Mouse (Mus musculus): ENCODE data around the gene Spag7. TPM values are rescaled to one million over a fixed set of nuclear protein-coding genes. Genes with fewer than 3 reads are reported as not detected.

Spag7 gene
- polyA plus RNA-seq, 1 experiment = 20.2 TPM

- no peaks in the 10 kb centered on the region for H3K4me1 ChIP-seq (ENCODE audit: control insufficient read depth, insufficient read depth, insufficient read length)
- H3K27me3 ChIP-seq (ENCODE audit: control insufficient read depth, insufficient read depth, low read length) = no peaks in the 10 kb centered on the region
- H3K36me3 ChIP-seq (ENCODE audit: control insufficient read depth, insufficient read depth, low read length) = no peaks in the 10 kb centered on the region
- H3K27ac ChIP-seq (ENCODE audit: insufficient read depth, low read length) = no peak overlapping the region
- H3K4me3 ChIP-seq (ENCODE audit: extremely low read depth, insufficient read depth, insufficient read length) = no peak overlapping the region
- DNase-seq (ENCODE audit: low read depth in 1 of 2, low spot score in 2 of 2) = peak in 1 of 2 experiments; percentile 36
- 42% methylated on average over 4 of the region's 4 CpGs for WGBS
- TF ChIP-seq POLR2A (IDR thresholded peaks at IDR 0.05; ENCODE audit: low read depth, low read length) (no peak), CTCF (IDR thresholded peaks at IDR 0.05; ENCODE audit: extremely low read depth, insufficient read depth, insufficient read length, insufficient replicate concordance) (peak; percentile 56; the same call in 1 of the 2 replicates)
These were observed 43.7 kb downstream of the Spag7 start for GRCm38 (mm10) chr11:70625473-70625872.

- Histone ChIP-seq H3K4me3 (ENCODE audit: extremely low read depth, insufficient read depth, insufficient read length) (no peak overlapping the region), H3K36me3 (ENCODE audit: control insufficient read depth, insufficient read depth, low read length) (no peaks in the 10 kb centered on the region), H3K4me1 (ENCODE audit: control insufficient read depth, insufficient read depth, insufficient read length) (no peaks in the 10 kb centered on the region), H3K27me3 (ENCODE audit: control insufficient read depth, insufficient read depth, low read length) (no peaks in the 10 kb centered on the region), H3K27ac (ENCODE audit: insufficient read depth, low read length) (no peak overlapping the region)
- TF ChIP-seq POLR2A (IDR thresholded peaks at IDR 0.05; ENCODE audit: low read depth, low read length) (no peak), CTCF (IDR thresholded peaks at IDR 0.05; ENCODE audit: extremely low read depth, insufficient read depth, insufficient read length, insufficient replicate concordance) (no peak)
- 93% methylated on average over 10 of the region's 10 CpGs for WGBS
- DNase-seq (ENCODE audit: low read depth in 1 of 2, low spot score in 2 of 2) = no peak
These were observed 46.0 kb downstream of the Spag7 start for GRCm38 (mm10) chr11:70623053-70623742.

DNA sequence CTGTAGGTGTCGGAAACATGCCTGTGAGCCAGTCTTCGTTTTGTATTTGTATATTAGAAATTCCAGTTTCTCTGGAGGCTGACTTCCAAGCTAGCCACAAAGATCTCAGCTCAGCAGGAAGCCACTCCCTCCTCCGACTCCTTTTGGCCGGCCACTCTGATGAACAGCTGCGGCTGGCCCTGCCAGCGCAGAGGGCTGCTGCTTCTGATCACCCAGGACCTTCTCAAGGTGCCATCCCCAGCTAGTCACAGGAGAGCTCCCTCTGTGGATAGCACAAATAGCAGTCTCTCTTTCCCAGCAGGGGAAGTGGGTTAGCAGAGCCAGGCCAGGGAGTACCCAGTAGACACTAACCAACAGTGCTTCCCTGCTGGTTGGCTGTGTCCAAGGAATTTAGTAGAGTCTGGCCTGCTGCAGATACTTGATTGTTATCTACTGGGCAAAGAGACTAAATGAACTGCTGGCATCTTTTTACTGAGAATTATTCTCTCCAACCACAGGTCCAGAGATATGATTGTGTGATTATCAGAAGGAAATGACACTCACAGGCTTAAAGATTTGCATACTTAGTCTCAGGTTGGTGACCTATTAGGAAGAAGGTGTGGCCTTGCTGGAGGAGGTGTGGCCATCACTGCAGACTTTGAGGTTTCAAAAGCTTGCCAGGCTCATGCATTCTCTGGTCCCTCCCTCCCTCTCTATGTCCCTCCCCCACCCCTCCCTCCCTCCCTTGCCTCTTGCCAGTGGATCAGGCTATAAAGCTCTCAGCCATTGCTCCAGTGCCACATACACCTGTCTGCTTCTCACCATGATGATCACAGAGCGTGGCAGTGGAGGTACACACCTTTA is 47.0 kb downstream of the Spag7 start:
- 86% methylated on average over 7 of the region's 7 CpGs for WGBS
- no peak for DNase-seq (ENCODE audit: low read depth in 1 of 2, low spot score in 2 of 2)
- Histone ChIP-seq H3K27me3 (ENCODE audit: control insufficient read depth, insufficient read depth, low read length) (no peaks in the 10 kb centered on the region), H3K4me3 (ENCODE audit: extremely low read depth, insufficient read depth, insufficient read length) (no peak overlapping the region), H3K4me1 (ENCODE audit: control insufficient read depth, insufficient read depth, insufficient read length) (no peaks in the 10 kb centered on the region), H3K27ac (ENCODE audit: insufficient read depth, low read length) (no peak overlapping the region), H3K36me3 (ENCODE audit: control insufficient read depth, insufficient read depth, low read length) (no peaks in the 10 kb centered on the region)
- TF ChIP-seq CTCF (IDR thresholded peaks at IDR 0.05; ENCODE audit: extremely low read depth, insufficient read depth, insufficient read length, insufficient replicate concordance) = no peak
- no peak for TF ChIP-seq POLR2A (IDR thresholded peaks at IDR 0.05; ENCODE audit: low read depth, low read length)

GRCm38 (mm10) chr11:70619101-70619500 is 50.1 kb downstream of the Spag7 start, which contains the start of gene Chrne:
Gene Chrne, minus strand, starts transcription at chr11:70619216.
- no peak for DNase-seq (ENCODE audit: low read depth in 1 of 2, low spot score in 2 of 2)
- Histone ChIP-seq H3K4me3 (ENCODE audit: extremely low read depth, insufficient read depth, insufficient read length) (no peak within 1 kb of the TSS), H3K27me3 (ENCODE audit: control insufficient read depth, insufficient read depth, low read length) (no peaks in the 10 kb centered on the region), H3K4me1 (ENCODE audit: control insufficient read depth, insufficient read depth, insufficient read length) (peaks cover 8% of the 10 kb centered on the region; the same call in 1 of the 2 replicates), H3K27ac (ENCODE audit: insufficient read depth, low read length) (no peak within 1 kb of the TSS), H3K36me3 (ENCODE audit: control insufficient read depth, insufficient read depth, low read length) (no peaks in the 10 kb centered on the region)
- whole genome bisulfite sequencing = 93% methylated on average over 1 of the region's 1 CpGs
- no peak for TF ChIP-seq POLR2A (IDR thresholded peaks at IDR 0.05; ENCODE audit: low read depth, low read length)
- no peak for TF ChIP-seq CTCF (IDR thresholded peaks at IDR 0.05; ENCODE audit: extremely low read depth, insufficient read depth, insufficient read length, insufficient replicate concordance)

GRCm38 (mm10) chr11:70615516-70616093 is 53.6 kb downstream of the Spag7 start, which contains the start of gene 4930544D05Rik:
Gene 4930544D05Rik, plus strand, starts transcription at chr11:70615848.
- Histone ChIP-seq H3K4me3 (ENCODE audit: extremely low read depth, insufficient read depth, insufficient read length) (peak within 1 kb of the TSS; percentile 53), H3K36me3 (ENCODE audit: control insufficient read depth, insufficient read depth, low read length) (peaks cover 8% of the 10 kb centered on the region), H3K27ac (ENCODE audit: insufficient read depth, low read length) (peak within 1 kb of the TSS; percentile 41), H3K4me1 (ENCODE audit: control insufficient read depth, insufficient read depth, insufficient read length) (peaks cover 8% of the 10 kb centered on the region; the same call in 1 of the 2 replicates), H3K27me3 (ENCODE audit: control insufficient read depth, insufficient read depth, low read length) (no peaks in the 10 kb centered on the region)
- DNase-seq (ENCODE audit: low read depth in 1 of 2, low spot score in 2 of 2) = no peak
- no peak for TF ChIP-seq POLR2A (IDR thresholded peaks at IDR 0.05; ENCODE audit: low read depth, low read length)
- 16% methylated on average over 21 of the region's 21 CpGs for WGBS

DNA sequence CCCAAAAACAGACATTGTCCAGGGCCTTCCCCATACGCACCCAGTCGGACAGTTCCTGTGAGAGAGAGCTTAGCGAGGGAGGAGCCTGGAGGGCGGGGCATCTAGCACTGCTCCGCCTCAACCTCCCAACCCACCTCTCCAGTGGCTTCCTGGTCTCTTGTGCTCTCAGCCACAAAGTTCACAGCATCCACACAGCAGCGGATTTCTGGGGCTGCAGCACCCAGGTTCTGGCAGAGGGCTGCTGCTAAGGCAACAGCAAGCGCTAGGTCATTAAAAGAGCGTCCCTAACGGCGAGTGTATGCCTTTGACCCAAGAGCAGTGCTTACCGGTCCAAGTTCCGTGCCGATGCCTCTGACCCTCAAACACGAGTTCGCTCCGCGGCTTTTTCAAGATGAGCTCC is 54.1 kb downstream of the Spag7 start:
- under 1% methylated on average over 17 of the region's 17 CpGs for WGBS
- Histone ChIP-seq H3K27me3 (ENCODE audit: control insufficient read depth, insufficient read depth, low read length) (no peaks in the 10 kb centered on the region), H3K36me3 (ENCODE audit: control insufficient read depth, insufficient read depth, low read length) (peaks cover 10% of the 10 kb centered on the region), H3K4me1 (ENCODE audit: control insufficient read depth, insufficient read depth, insufficient read length) (peaks cover 8% of the 10 kb centered on the region; the same call in 1 of the 2 replicates), H3K27ac (ENCODE audit: insufficient read depth, low read length) (peak overlapping the region; percentile 41), H3K4me3 (ENCODE audit: extremely low read depth, insufficient read depth, insufficient read length) (peak overlapping the region; percentile 53)
- no peak for TF ChIP-seq CTCF (IDR thresholded peaks at IDR 0.05; ENCODE audit: extremely low read depth, insufficient read depth, insufficient read length, insufficient replicate concordance)
- TF ChIP-seq POLR2A (IDR thresholded peaks at IDR 0.05; ENCODE audit: low read depth, low read length) = peak; percentile 33
- peak; percentile 56 to 74 for DNase-seq (ENCODE audit: low read depth in 1 of 2, low spot score in 2 of 2)

Other genes starting within 250 kb of the Spag7 start
- 145 TPM in 2 replicates for gene Arrb2, start 236.8 kb downstream of the Spag7 start, polyA plus RNA-seq (2012; rRNA removed)
- gene Med11, start 217.5 kb downstream of the Spag7 start, polyA plus RNA-seq (2012; rRNA removed) = 24.6 and 29.2 TPM in 2 replicates
- gene Zmynd15, start 210.0 kb downstream of the Spag7 start, polyA plus RNA-seq (2012; rRNA removed) = 10.5 and 10.6 TPM in 2 replicates
- 28.8 TPM in 2 replicates for gene Cxcl16, start 209.4 kb downstream of the Spag7 start, polyA plus RNA-seq (2012; rRNA removed)
- 0.77 and 1.3 TPM in 2 replicates for gene Tm4sf5, start 164.2 kb downstream of the Spag7 start, polyA plus RNA-seq (2012; rRNA removed)
- 0.25 and 0.32 TPM in 2 replicates for gene Vmo1, start 154.8 kb downstream of the Spag7 start, polyA plus RNA-seq (2012; rRNA removed)
- 0.18 TPM in 1 of 2 replicates, not detected in the other for gene Gltpd2, start 150.2 kb downstream of the Spag7 start, polyA plus RNA-seq (2012; rRNA removed)
- gene Psmb6, start 144.0 kb downstream of the Spag7 start, polyA plus RNA-seq (2012; rRNA removed) = 125 and 155 TPM in 2 replicates
- gene Gm40193, start 136.5 kb downstream of the Spag7 start, polyA plus RNA-seq (2012; rRNA removed) = not detected in 2 replicates
- 12.3 and 13.9 TPM in 2 replicates for gene Pld2, start 129.4 kb downstream of the Spag7 start, polyA plus RNA-seq (2012; rRNA removed)
- 74.8 and 91.9 TPM in 2 replicates for gene Mink1, start 106.5 kb downstream of the Spag7 start, polyA plus RNA-seq (2012; rRNA removed)
- not detected in 2 replicates for gene 4930544D05Rik, start 53.6 kb downstream of the Spag7 start, polyA plus RNA-seq (2012; rRNA removed)
- gene Chrne, start 50.2 kb downstream of the Spag7 start, polyA plus RNA-seq (2012; rRNA removed) = 0.66 and 0.99 TPM in 2 replicates
- 6.8 and 9.3 TPM in 2 replicates for gene Gp1ba, start 30.3 kb downstream of the Spag7 start, polyA plus RNA-seq (2012; rRNA removed)
- gene Rnf167, start 22.2 kb downstream of the Spag7 start, polyA plus RNA-seq (2012; rRNA removed) = 137 and 158 TPM in 2 replicates
- 73.0 and 78.7 TPM in 2 replicates for gene Slc25a11, start 21.9 kb downstream of the Spag7 start, polyA plus RNA-seq (2012; rRNA removed)
- 2,122 and 3,201 TPM in 2 replicates for gene Pfn1, start 14.8 kb downstream of the Spag7 start, polyA plus RNA-seq (2012; rRNA removed)
- 15.3 and 20.0 TPM in 2 replicates for gene Eno3, start 12.2 kb downstream of the Spag7 start, polyA plus RNA-seq (2012; rRNA removed)
- gene Camta2, start 18.7 kb upstream of the Spag7 start, polyA plus RNA-seq (2012; rRNA removed) = 36.6 and 38.8 TPM in 2 replicates
- gene Inca1, start 30.7 kb upstream of the Spag7 start, polyA plus RNA-seq (2012; rRNA removed) = 0.70 and 0.76 TPM in 2 replicates
- 17.5 and 19.5 TPM in 2 replicates for gene Kif1c, start 31.1 kb upstream of the Spag7 start, polyA plus RNA-seq (2012; rRNA removed)
- gene Zfp3, start 94.8 kb upstream of the Spag7 start, polyA plus RNA-seq (2012; rRNA removed) = 1.2 and 1.4 TPM in 2 replicates
- 6.8 and 7.6 TPM in 2 replicates for gene Scimp, start 143.2 kb upstream of the Spag7 start, polyA plus RNA-seq (2012; rRNA removed)
- 2.3 TPM in 2 replicates for gene Rabep1, start 175.4 kb upstream of the Spag7 start, polyA plus RNA-seq (2012; rRNA removed)